Mouse (Mus musculus): ENCODE data around the gene Yars. TPM values are rescaled to one million over a fixed set of nuclear protein-coding genes. Genes with fewer than 3 reads are reported as not detected.
"Not testable (repeated sequence)": the region's sequence is repeated elsewhere in the genome, so short reads cannot be mapped to it uniquely, and the experiment has no call there.

The Yars gene
- total RNA-seq, 2 experiments from 2014 or later, result 31.7 to 34.2 TPM

GRCm38 (mm10) chr4:129188803-129189541, 588 bp upstream of the Yars start:
- no peak for DNase-seq

DNA sequence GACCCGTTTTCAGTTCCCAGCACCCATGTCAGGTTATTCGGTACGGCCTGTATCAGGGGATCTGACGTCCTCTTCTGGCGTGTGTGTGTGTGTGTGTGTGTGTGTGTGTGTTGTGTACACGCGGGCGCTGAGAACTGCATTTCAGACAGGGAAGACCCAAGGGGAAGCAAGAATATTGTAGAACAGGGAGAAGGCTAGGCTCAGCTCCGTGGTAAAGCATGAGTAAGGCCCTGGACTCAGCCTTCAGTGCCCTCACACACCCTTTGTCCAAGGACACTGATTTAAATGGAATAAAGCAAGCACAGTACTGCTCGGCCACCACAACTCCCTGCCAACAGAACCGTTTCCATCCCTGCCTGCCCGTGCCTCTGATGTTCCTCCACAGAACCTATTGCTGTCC, 978 bp downstream of the Yars start:
- DNase-seq, result no peak

DNA sequence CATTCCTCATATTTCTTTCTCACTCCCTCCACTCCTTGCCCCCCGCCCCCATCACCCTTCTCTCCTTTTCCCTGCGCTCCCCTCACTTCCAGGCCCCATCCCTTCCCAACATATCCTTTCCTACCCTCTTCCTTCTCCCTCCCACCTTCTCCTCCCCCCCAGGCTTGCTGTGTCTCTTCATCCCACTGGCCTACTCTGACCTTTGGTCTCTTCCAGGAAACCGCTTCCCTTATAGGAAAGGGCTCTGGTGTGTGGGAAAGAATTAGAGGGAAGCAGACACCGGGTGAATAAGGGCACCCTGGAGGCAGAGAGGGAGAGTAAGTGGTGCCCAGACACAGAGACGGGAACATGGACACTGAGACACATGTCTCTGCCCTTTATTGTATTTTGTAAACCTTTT, 2.1 kb downstream of the Yars start:
- no peak for DNase-seq

DNA sequence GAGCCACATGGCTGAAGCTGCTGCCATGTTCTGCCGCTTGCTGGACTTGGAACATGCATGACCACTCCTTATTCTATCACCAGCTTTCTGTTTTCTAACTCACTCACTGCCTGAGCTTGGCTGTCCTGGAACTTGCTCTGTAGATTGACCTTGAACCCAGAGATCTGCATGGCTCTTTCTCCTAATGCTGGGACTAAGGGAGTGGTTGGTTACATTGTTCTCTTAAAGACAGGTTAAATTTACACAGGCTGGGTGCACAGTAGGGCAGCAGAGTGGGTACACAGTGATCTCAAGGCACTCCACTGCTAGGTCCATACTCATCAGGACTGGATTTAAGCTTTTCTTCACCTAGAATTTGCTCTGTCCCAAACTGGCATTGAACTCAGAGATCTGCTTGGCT, 4.7 kb downstream of the Yars start:
- DNase-seq, result no peak

GRCm38 (mm10) chr4:129197514-129197913, 8.0 kb downstream of the Yars start:
- no peak for DNase-seq

GRCm38 (mm10) chr4:129204655-129205054, 15.1 kb downstream of the Yars start:
- DNase-seq, result no peak

- DNase-seq, result no peak
Measured at GRCm38 (mm10) chr4:129206792-129207191, 17.2 kb downstream of the Yars start.

DNA sequence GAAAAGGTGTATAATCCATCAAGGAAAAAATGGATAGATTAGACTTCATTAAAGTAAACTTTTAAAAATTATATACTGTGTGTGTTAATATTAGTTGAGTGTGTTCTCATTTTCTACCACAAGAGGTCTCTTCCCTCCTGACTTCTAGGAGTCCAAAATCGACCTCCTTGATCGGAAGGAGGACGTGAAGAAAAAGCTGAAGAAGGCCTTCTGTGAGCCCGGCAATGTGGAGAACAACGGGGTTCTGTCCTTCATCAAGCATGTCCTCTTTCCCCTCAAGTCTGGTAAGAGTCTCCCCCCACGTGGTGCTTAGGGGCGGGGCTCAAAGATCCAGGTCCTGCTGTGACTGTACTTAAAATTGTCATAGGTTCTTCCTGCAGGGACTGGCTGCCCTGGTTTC, 19.9 kb downstream of the Yars start:
- no peak for DNase-seq

DNA sequence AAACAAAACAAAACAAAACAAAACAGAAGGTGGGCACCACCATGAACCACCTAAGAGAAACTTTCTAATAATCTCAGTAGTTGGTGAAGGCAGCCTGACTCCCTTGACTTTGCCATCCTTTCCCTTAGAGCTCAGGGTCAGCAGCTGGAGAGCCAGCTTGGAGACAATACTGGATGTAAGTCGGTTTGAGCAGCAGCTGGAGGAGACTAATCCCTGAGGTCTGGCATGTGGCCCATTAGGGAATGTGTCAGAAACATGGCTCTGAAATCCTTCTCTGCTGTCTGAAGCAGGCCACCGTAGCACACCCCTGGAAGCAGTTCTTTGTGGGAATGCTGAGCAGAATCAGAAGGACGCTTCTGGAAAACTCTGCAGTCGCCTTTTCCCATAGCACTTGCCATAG, 21.9 kb downstream of the Yars start:
- DNase-seq, result no peak

DNA sequence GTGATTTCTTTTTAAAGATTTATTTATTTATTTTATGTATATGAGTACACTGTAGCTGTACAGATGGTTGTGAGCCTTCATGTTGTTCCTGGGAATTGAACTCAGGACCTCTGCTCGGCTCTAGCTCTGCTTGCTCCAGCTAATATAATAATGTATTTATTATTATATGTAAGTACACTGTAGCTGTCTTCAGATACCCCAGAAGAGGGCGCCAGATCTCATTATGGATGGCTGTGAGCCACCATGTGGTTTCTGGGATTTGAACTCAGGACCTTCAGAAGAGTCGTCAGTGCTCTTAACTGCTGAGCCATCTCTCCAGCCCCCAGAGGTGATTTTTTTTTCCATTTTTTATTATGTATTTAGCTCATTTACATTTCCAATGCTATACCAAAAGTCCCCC, 22.9 kb downstream of the Yars start:
- DNase-seq, result not testable (repeated sequence)

- no peak for DNase-seq
Measured at GRCm38 (mm10) chr4:129218569-129219175, 29.1 kb downstream of the Yars start.

DNA sequence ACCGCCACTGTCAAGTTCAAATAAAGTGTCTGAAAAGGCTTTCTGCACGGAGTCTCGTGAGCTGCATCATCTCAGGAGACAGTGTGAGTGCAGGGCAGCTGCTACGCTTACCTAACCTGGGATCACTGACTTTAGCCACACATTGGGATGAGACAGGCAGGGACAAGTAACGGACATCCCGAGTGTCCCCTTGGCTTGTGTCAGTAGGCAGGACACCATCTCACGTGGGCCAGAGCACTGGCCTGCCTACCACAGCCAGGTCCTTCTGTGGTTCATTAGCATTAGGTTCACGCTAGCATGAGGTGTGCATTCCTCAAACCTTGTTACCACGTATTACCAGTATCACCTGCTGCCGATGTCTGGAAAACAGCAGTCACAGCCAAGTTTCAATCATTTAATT, 29.6 kb downstream of the Yars start:
- DNase-seq, result no peak

DNA sequence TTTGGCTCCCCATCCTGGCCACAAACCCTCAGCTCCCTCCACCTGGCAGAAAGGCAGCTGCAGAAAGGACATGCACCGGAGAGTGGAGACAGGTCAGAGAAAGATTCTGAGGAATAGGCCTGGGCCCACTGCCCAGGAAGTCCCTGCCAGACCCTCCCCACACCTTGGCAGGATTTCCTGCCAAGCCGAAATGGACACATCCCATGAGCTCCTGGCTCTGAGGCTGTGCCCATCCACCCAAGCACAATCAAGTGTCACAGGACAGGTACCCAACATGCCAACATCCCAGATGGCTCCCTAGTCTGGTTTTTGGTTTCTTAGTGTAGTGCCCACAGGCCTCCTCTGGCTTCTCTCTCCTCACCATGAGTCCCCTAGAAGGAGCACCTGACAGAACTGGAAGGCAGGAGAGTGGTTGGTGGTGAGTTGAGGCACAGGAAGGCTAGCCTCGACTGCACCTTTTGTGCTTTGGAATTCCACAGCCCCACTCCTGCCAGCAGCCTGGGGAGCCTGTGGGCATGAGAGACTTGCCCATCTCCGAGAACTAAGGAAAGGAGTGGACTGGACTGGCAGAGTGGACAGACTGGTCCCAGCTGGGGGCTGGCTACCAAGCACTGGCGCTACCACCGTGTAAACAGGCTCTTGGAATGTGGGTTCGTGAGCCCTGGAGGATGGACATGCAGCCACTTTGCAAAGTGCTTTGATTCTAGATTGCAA, 31.0 kb downstream of the Yars start:
- DNase-seq, result no peak

- no peak for DNase-seq
Measured at GRCm38 (mm10) chr4:129221097-129222010, 31.8 kb downstream of the Yars start.

DNA sequence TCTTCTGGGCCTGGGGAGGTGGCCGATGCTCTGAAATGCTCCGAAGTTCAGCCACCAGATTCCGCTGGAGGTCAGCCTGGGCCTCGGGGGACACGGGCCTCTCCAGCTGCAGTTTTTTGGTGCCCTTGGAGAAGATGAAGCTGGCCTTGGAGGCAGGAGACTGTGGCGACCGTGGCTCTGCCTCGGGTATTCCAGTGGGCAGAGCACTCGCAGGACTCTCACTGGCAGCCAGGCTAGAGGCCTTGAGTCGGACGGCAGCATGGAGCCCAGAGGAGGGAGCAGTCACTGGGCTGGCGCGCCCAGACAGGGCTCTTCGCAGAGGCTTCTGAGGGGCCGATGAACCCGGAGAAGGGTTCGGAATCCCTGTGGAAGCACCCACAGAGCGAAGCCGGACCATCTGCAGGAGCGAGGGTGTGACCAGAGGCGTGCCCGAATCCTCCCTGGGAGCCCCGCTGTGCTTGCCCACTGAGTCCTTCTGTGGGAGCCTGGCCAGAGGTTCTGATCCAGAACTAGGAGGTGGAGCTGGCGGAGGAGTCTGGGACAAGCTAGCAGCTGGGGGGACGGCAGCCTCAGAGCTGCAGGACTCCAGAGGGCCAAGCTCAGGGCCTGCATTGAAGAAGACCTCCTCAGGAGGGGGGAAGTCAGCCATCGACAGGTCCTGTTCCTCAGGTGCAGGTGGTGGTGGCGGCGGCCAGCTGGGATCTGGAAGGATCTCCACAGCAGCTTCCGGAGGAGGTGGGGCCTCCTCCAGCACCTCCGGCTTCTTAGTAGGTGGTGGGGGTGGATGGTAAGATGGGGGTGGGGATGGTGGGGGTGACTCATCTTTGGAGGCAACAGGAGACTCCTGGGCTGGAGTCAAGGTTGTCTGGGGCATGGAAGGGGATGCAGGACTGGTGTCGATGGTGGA, 32.7 kb downstream of the Yars start:
- DNase-seq, result peak; percentile 42

DNA sequence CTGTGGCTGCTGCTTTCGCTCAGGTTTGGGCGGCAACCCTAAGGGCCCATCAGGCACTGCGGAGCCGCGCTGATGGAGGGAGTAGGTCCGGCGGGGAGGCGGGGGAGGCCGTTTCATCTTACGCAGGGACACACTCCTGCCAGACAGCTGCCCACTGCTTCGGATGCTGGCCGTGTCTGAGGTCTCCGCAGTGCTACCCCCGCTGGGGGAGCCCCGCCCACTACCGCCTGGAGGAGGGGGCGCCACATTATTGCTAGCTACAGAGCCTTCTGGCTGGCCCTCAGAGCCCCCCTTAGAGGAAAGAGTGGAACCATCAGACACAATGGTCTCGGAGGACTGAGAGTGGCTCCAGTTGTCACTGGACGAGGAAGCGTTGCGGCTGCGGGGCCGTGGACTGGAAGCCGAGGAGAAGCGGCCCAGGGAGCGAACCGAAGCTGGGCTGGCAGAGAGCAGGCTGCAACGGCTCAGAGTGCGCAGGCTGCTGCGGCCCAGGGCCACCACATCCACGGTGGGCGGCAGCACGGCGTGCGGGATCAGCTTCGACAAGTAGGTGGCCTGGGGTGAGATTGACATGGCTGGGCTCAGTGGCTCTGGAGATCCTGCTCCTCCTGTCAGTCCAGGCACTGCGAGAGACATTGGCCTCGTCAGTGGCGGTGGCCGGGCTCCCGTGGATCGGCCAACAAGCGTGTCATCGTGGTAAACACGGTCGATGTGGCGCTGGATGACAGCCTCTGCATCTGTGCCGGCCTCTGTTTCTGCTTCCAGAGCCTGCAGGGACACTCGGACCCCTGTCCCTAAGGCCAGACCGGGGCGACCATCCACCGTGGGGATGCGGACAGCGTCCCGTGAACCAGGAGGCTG, 34.1 kb downstream of the Yars start:
- DNase-seq, result no peak

GRCm38 (mm10) chr4:129225315-129225714, 35.8 kb downstream of the Yars start:
- DNase-seq, result no peak

DNA sequence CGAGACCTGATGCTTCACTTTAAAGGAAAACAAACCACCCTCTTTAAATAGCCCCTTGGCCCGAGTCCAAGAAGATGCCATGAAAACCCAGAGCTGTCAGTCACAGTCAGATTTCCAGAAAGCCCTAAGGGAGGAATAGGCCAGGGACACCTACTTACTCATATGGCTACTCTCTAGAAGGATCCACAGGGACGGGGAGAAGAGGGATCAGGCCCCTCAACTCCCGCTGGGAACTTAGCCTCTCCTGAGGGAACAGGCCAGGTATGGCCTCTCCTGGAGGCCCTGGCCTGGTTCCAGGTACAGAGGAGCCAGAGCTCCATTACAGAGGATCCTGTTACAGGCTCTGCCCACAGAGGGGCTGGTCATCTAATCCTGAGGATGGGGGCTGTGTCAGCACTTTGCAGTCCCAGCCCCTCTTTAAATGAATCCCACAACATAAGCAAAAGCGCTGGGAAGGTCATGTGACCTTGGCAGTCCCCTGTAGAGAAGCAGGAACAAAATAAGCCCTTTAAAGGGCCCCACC, 36.9 kb downstream of the Yars start:
- no peak for DNase-seq

- no peak for DNase-seq
Measured at GRCm38 (mm10) chr4:129227170-129227984, 37.8 kb downstream of the Yars start.
